Mouse (Mus musculus) splenic B cell, adult 2 months (primary cell): ENCODE measurements around the gene Zfp775.

Source experiments
- DNase-seq: peaks from one replicate; pipeline ENCODE4 v3.0.0-alpha.2; 2011; ENCODE audit warnings: low read depth, low spot score
- H3K27me3 ChIP-seq: 2 replicates; pipeline ENCODE4 v1.6.1; 2012; ENCODE audit warnings: mild to moderate bottlenecking, low read length, moderate library complexity, mixed read lengths; ENCODE audit not compliant: control insufficient read depth, poor library complexity, insufficient read depth, severe bottlenecking
- H3K36me3 ChIP-seq: 2 replicates; pipeline ENCODE4 v1.6.1; 2012; ENCODE audit warnings: mild to moderate bottlenecking, low read length, moderate library complexity, mixed read lengths; ENCODE audit not compliant: control insufficient read depth, poor library complexity, insufficient read depth, severe bottlenecking

The Zfp775 gene

DNA sequence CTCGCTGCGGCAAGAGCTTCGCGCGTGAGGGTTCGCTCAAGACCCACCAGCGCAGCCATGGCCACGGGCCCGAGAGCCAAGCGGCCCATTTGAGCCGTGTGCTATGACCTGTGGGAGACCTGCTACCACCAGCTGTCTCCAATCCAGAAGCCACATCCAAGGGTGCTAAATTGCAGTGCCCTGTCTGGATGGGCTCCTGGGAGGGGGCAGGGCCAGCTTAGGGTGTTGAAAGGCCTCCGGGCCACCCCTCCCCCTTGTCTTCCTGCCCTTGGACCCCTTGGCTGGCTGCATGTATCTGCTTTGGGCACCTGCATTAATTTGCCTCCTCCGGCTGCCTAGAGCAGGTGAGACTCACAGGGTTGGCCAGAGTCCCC is 27.8 kb downstream of the Zfp775 start:
- no peaks in the 10 kb centered on the region for H3K27me3 ChIP-seq
- DNase-seq, result no peak
- H3K36me3 ChIP-seq, result no peaks in the 10 kb centered on the region

DNA sequence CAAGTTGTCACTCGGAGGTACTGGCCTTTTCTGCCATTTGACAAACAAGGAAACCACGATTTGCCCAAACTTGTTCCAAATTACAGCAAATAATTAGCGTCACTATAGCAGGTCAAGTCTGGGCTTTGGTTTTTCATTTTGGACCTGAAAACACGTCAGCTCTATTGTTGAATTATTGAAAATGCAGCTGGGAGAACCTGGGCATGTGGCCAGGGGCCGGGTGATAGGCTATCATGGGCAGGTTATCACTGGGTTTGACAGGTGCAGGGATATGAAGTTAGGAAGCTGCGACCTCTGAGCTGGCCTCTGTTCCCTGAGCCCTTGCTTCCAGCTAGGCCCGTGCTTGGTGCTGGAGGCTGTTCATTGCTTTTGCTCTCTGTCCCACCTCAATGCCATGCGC is 29.0 kb downstream of the Zfp775 start:
- no peaks in the 10 kb centered on the region for H3K27me3 ChIP-seq
- no peaks in the 10 kb centered on the region for H3K36me3 ChIP-seq
- no peak for DNase-seq

DNA sequence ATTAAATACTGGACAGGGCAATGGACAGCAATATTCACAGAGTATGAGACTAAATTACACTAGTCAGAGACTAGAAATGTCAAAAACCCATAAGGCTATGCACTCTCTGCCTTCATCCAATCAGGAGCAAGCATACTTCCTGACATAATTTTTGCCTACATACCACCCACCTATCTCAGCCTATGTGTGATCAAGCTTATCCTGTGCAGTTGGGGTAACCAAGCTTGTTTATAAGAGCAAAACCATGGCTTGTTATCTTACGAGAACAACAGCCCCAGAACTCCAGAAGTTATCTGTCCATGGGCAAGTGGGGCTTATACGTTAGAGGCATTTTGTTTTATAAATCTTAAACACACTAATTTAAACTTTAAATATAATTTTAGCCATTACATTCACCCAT is 33.2 kb downstream of the Zfp775 start:
- H3K27me3 ChIP-seq, result no peaks in the 10 kb centered on the region
- H3K36me3 ChIP-seq, result no peaks in the 10 kb centered on the region
- DNase-seq, result no peak

DNA sequence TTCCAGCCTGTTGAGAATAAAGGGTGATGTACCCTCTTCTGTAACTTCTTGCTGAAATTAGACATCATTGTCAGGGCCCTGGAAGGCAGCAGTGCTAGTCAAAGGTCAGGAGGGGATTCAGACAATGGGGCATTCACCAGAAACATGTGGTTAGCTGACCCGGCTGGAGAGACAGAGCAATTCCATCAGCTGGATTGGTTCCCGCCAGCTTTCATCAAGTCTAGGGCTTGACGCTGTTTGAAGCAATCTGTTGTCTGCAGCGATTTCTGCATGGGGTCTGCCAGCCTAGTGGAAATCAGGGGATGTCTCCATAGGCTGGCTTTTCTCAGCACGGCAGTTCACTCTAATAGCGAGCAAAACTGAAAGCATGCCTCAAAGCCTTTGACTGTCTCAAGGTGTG is 34.7 kb downstream of the Zfp775 start:
- H3K27me3 ChIP-seq, result no peaks in the 10 kb centered on the region
- no peaks in the 10 kb centered on the region for H3K36me3 ChIP-seq
- no peak for DNase-seq

GRCm38 (mm10) chr6:48637811-48638500 is 36.1 kb downstream of the Zfp775 start:
- no peaks in the 10 kb centered on the region for H3K27me3 ChIP-seq
- no peaks in the 10 kb centered on the region for H3K36me3 ChIP-seq
- DNase-seq, result no peak

DNA sequence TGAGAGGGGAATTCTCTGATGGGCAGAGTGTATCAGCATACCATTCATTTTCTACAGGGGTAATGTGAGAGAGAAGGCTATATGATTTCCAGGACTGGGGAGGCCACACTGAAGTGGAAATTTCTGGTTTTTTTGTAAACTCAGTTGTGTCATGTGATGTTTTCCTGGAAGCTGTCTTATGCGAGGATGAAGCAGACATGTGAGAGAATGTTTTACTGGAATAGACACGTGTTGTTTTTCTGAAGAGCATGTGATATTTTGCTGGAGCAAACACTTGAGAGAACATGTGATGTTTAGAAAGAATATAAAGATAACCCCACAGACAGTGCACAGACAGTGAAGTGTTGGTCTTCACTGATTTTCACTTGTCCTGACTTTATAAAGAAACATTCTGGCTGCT is 36.7 kb downstream of the Zfp775 start:
- Histone ChIP-seq H3K36me3 (no peaks in the 10 kb centered on the region), H3K27me3 (no peaks in the 10 kb centered on the region)
- no peak for DNase-seq

DNA sequence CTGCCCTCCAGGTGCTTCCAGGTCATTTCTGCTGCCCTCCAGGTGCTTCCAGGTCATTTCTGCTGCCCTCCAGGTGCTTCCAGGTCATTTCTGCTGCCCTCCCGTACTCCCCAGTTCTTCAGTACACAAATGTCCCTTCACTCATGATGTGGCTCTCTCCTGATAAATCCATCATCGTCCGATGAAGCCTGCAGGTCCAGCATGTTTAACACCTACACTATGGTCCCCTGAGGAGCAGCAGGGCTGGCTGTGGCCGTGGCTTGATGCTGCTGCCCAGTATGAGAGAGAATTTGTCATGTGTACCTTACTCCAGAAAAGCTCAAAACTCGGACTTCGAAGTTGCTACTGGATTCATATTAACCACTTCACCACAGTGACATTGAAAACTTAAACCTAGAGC is 39.5 kb downstream of the Zfp775 start:
- H3K27me3 ChIP-seq, result no peaks in the 10 kb centered on the region
- DNase-seq, result no peak

GRCm38 (mm10) chr6:48642764-48643292 is 41.0 kb downstream of the Zfp775 start:
- H3K36me3 ChIP-seq, result no peaks in the 10 kb centered on the region
- H3K27me3 ChIP-seq, result no peaks in the 10 kb centered on the region
- DNase-seq, result peak; percentile 83

More for the DNA sequence above, 39.5 kb downstream of the Zfp775 start:
- no peaks in the 10 kb centered on the region for H3K36me3 ChIP-seq

GRCm38 (mm10) chr6:48645660-48646308 is 43.9 kb downstream of the Zfp775 start:
- DNase-seq, result peak; percentile 90
- Histone ChIP-seq H3K36me3 (peaks cover 5% of the 10 kb centered on the region; the same call in 1 of the 2 replicates), H3K27me3 (no peaks in the 10 kb centered on the region)

DNA sequence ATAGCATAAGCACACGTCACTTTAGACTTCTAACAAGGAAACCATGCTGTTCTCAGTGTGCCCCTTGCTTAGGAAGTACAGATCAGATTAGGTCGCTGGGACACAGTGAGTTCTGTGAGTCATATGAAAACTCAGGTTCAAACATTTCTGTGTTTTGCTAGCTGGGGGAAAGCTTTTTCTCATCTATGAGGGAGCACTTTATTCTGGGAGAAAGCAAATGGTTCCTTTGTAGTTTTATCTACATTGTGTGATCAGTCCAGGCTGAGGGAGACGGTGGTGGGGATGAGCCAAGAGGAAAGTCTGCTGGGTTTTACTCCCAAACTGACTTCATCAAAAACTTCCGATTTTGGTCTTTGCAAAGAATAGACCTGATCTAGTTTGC is 44.4 kb downstream of the Zfp775 start:
- H3K27me3 ChIP-seq, result no peaks in the 10 kb centered on the region
- peaks cover 5% of the 10 kb centered on the region; the same call in 1 of the 2 replicates for H3K36me3 ChIP-seq
- no peak for DNase-seq

GRCm38 (mm10) chr6:48646995-48647394 is 45.1 kb downstream of the Zfp775 start, which contains the start of gene Gimap8:
Gimap8 (plus strand) TSS chr6:48647234.
- Histone ChIP-seq H3K36me3 (peaks cover 5% of the 10 kb centered on the region; the same call in 1 of the 2 replicates), H3K27me3 (no peaks in the 10 kb centered on the region)
- DNase-seq, result peak; percentile 92

- no peaks in the 10 kb centered on the region for H3K27me3 ChIP-seq
- DNase-seq, result no peak
- H3K36me3 ChIP-seq, result peaks cover 5% of the 10 kb centered on the region; the same call in 1 of the 2 replicates
Measured at GRCm38 (mm10) chr6:48647611-48648010, 45.7 kb downstream of the Zfp775 start.

DNA sequence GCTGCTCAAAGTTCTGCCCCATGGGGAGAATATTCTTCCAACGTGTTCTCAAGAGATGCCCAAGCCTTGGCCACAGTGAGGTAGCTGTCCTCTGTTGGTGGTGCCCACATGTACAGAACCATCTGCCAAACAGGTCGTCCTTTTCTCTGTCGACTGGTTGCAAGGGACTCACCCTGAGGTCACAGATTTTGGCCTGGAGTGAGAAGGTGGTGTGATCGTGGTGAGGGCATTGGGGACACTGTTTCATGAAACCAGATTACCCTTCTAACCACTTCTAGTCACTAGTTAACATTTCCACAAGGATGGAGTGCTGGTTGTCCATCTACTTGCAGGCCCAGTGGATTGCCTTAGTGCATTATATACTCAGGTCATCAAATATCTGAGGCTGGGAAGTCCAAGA is 46.9 kb downstream of the Zfp775 start:
- Histone ChIP-seq H3K27me3 (no peaks in the 10 kb centered on the region), H3K36me3 (peaks cover 7% of the 10 kb centered on the region)
- no peak for DNase-seq

DNA sequence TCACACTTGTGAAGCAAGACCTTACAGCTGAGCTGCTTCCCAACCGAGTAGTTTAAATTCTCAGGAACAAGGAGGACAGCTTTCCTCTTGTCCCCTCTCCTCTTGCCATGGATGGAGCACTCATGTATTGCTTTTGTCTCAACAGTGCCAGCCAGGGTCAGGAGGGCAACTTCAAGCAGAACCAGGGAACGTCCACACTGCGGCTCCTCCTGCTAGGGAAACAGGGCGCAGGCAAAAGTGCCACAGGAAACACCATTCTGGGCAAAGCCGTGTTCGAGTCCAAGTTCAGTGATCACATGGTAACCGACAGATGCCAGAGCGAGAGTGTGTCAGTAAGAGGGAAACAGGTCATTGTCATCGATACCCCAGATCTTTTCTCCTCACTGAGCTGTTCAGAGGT is 48.2 kb downstream of the Zfp775 start:
- peaks cover 9% of the 10 kb centered on the region for H3K36me3 ChIP-seq
- H3K27me3 ChIP-seq, result no peaks in the 10 kb centered on the region
- DNase-seq, result no peak

DNA sequence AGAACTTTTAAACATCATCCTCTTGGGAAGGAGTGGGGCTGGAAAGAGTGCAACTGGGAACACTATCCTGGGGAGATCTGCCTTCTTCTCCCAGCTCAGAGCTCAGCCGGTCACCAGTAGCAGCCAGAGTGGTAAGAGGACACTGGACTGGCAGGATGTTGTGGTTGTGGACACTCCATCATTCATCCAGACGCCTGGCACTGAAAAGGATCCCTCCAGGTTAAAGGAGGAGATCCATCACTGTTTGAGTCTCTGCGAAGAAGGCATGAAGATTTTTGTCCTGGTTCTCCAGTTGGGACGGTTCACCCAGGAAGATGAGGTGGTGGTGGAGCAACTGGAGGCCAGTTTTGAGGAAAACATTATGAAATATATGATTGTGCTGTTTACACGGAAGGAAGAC is 56.9 kb downstream of the Zfp775 start:
- Histone ChIP-seq H3K36me3 (peaks cover 28% of the 10 kb centered on the region), H3K27me3 (no peaks in the 10 kb centered on the region)
- DNase-seq, result no peak
